Mouse (Mus musculus) intestine, embryonic 15.5 days (tissue): Measurements from ENCODE around the gene Gm37240. TPM values are rescaled to one million over a fixed set of nuclear protein-coding genes. Genes with fewer than 3 reads are reported as not detected.

ENCODE experiments used
- ATAC-seq: fragments of 200-750 bp; cut with Nextera tagmentation; 2 replicates; pipeline ENCODE4 v1.8.0; 2017; ENCODE audit warnings: moderate TSS enrichment, moderate library complexity
- H3K27ac ChIP-seq: fragments of 300-500 bp; sonication (generic); 2 replicates; pipeline ENCODE4 v1.5.1; 2015; ENCODE audit warnings: mild to moderate bottlenecking, inconsistent platforms
- H3K27me3 ChIP-seq: fragments of 300-500 bp; sonication (generic); replicated peaks from 2 replicates; pipeline ENCODE4 v1.6.1; 2015; ENCODE audit warnings: inconsistent platforms
- H3K36me3 ChIP-seq: fragments of 300-500 bp; sonication (generic); 2 replicates; pipeline ENCODE4 v1.6.1; 2015; ENCODE audit warnings: inconsistent platforms
- H3K4me1 ChIP-seq: fragments of 300-500 bp; sonication (generic); replicated peaks from 2 replicates; pipeline ENCODE4 v1.6.1; 2015; ENCODE audit warnings: inconsistent platforms
- H3K4me2 ChIP-seq: fragments of 300-500 bp; sonication (generic); replicated peaks from 2 replicates; pipeline ENCODE4 v1.6.1; 2015; ENCODE audit warnings: mild to moderate bottlenecking, inconsistent platforms
- H3K4me3 ChIP-seq: fragments of 300-500 bp; sonication (generic); replicated peaks from 2 replicates; pipeline ENCODE4 v1.5.1; 2015; ENCODE audit warnings: inconsistent platforms
- H3K9ac ChIP-seq: fragments of 300-500 bp; sonication (generic); 2 replicates; pipeline ENCODE4 v1.6.1; 2015; ENCODE audit warnings: inconsistent platforms
- H3K9me3 ChIP-seq: fragments of 300-500 bp; sonication (generic); 2 replicates; pipeline ENCODE4 v1.6.1; 2016; ENCODE audit warnings: inconsistent platforms
- WGBS: fragments of 180-500 bp; shearing (Covaris S2); methylation state at CpG from one replicate; pipeline ENCODE4 v1.1.7; 2015; 5-methylcytosine and 5-hydroxymethylcytosine counted together
- polyA plus RNA-seq: library from polyadenylated mRNA; unstranded; fragments of >200 nt; fragmentation: Nextera tagmentation; extraction: Ambion mirVana; gene quantifications from 2 replicates; pipeline ENCODE4 v1.2.1, GENCODE M21; 2015

Gene Gm37240
- polyA plus RNA-seq, 1 experiment from 2014 or later, result 6.5 TPM

GRCm38 (mm10) chr3:84775577-84775976, 1111.7 kb downstream of the Gm37240 start:
- Histone ChIP-seq H3K4me2 (no peak overlapping the region), H3K9me3 (no peaks in the 10 kb centered on the region), H3K27me3 (no peaks in the 10 kb centered on the region), H3K4me3 (no peak overlapping the region), H3K4me1 (no peaks in the 10 kb centered on the region), H3K36me3 (no peaks in the 10 kb centered on the region), H3K9ac (no peak overlapping the region), H3K27ac (no peak overlapping the region)
- WGBS, result 62% methylated on average over 4 of the region's 4 CpGs
- no peak for ATAC-seq

- H3K4me2 ChIP-seq, result no peak overlapping the region
- no peaks in the 10 kb centered on the region for H3K27me3 ChIP-seq
- no peaks in the 10 kb centered on the region for H3K4me1 ChIP-seq
- ATAC-seq, result peak; percentile 51; the same call in 1 of the 2 replicates
- 68% methylated on average over 6 of the region's 6 CpGs for WGBS
- no peaks in the 10 kb centered on the region for H3K9me3 ChIP-seq
- no peak overlapping the region for H3K4me3 ChIP-seq
- no peak overlapping the region for H3K9ac ChIP-seq
- no peaks in the 10 kb centered on the region for H3K36me3 ChIP-seq
- H3K27ac ChIP-seq, result no peak overlapping the region
Observed at GRCm38 (mm10) chr3:84775067-84775423, 1112.3 kb downstream of the Gm37240 start.

- H3K36me3 ChIP-seq, result no peaks in the 10 kb centered on the region
- H3K27me3 ChIP-seq, result no peaks in the 10 kb centered on the region
- no peaks in the 10 kb centered on the region for H3K4me1 ChIP-seq
- no peak overlapping the region for H3K4me3 ChIP-seq
- no peaks in the 10 kb centered on the region for H3K9me3 ChIP-seq
- H3K4me2 ChIP-seq, result no peak overlapping the region
- WGBS, result 38% methylated on average over 8 of the region's 8 CpGs
- no peak overlapping the region for H3K27ac ChIP-seq
- peak; percentile 68 for ATAC-seq
- no peak overlapping the region for H3K9ac ChIP-seq
Observed at GRCm38 (mm10) chr3:84774246-84775066, 1112.9 kb downstream of the Gm37240 start.

GRCm38 (mm10) chr3:84771980-84772379, 1115.3 kb downstream of the Gm37240 start:
- no peaks in the 10 kb centered on the region for H3K27me3 ChIP-seq
- H3K9ac ChIP-seq, result no peak overlapping the region
- H3K4me1 ChIP-seq, result no peaks in the 10 kb centered on the region
- no peak overlapping the region for H3K4me3 ChIP-seq
- ATAC-seq, result peak; percentile 50; the same call in 1 of the 2 replicates
- no peaks in the 10 kb centered on the region for H3K36me3 ChIP-seq
- WGBS, result 47% methylated on average over 2 of the region's 2 CpGs
- H3K9me3 ChIP-seq, result no peaks in the 10 kb centered on the region
- H3K4me2 ChIP-seq, result no peak overlapping the region
- no peak overlapping the region for H3K27ac ChIP-seq

GRCm38 (mm10) chr3:84770518-84770917, 1116.8 kb downstream of the Gm37240 start:
- no peaks in the 10 kb centered on the region for H3K9me3 ChIP-seq
- no peak overlapping the region for H3K9ac ChIP-seq
- H3K27ac ChIP-seq, result no peak overlapping the region
- ATAC-seq, result no peak
- H3K4me1 ChIP-seq, result no peaks in the 10 kb centered on the region
- no peak overlapping the region for H3K4me2 ChIP-seq
- 79% methylated on average over 6 of the region's 6 CpGs for WGBS
- H3K27me3 ChIP-seq, result no peaks in the 10 kb centered on the region
- no peaks in the 10 kb centered on the region for H3K36me3 ChIP-seq
- no peak overlapping the region for H3K4me3 ChIP-seq

GRCm38 (mm10) chr3:84769411-84769810, 1117.9 kb downstream of the Gm37240 start:
- Histone ChIP-seq H3K27me3 (no peaks in the 10 kb centered on the region), H3K36me3 (no peaks in the 10 kb centered on the region), H3K4me2 (no peak overlapping the region), H3K9ac (no peak overlapping the region), H3K27ac (no peak overlapping the region), H3K4me1 (no peaks in the 10 kb centered on the region), H3K4me3 (no peak overlapping the region), H3K9me3 (no peaks in the 10 kb centered on the region)
- WGBS, result 82% methylated on average over 6 of the region's 6 CpGs
- ATAC-seq, result no peak

- Histone ChIP-seq H3K4me3 (no peak overlapping the region), H3K4me1 (no peaks in the 10 kb centered on the region), H3K9me3 (no peaks in the 10 kb centered on the region), H3K27me3 (no peaks in the 10 kb centered on the region), H3K4me2 (no peak overlapping the region), H3K36me3 (no peaks in the 10 kb centered on the region), H3K9ac (no peak overlapping the region), H3K27ac (no peak overlapping the region)
- 89% methylated on average over 4 of the region's 4 CpGs for WGBS
- ATAC-seq, result no peak
Observed at GRCm38 (mm10) chr3:84768940-84769339, 1118.4 kb downstream of the Gm37240 start.

GRCm38 (mm10) chr3:84753816-84754215, 1133.5 kb downstream of the Gm37240 start:
- no peak for ATAC-seq
- no peak overlapping the region for H3K27ac ChIP-seq
- 93% methylated on average over 2 of the region's 2 CpGs for WGBS
- no peaks in the 10 kb centered on the region for H3K36me3 ChIP-seq
- no peak overlapping the region for H3K9ac ChIP-seq
- H3K27me3 ChIP-seq, result no peaks in the 10 kb centered on the region
- no peak overlapping the region for H3K4me3 ChIP-seq
- H3K4me1 ChIP-seq, result no peaks in the 10 kb centered on the region
- H3K4me2 ChIP-seq, result no peak overlapping the region
- no peaks in the 10 kb centered on the region for H3K9me3 ChIP-seq

GRCm38 (mm10) chr3:84749222-84749621, 1138.1 kb downstream of the Gm37240 start:
- no peak overlapping the region for H3K4me2 ChIP-seq
- H3K27me3 ChIP-seq, result no peaks in the 10 kb centered on the region
- no peak overlapping the region for H3K4me3 ChIP-seq
- 59% methylated on average over 5 of the region's 5 CpGs for WGBS
- H3K9ac ChIP-seq, result no peak overlapping the region
- no peaks in the 10 kb centered on the region for H3K36me3 ChIP-seq
- no peak overlapping the region for H3K27ac ChIP-seq
- peaks cover 14% of the 10 kb centered on the region; the same call in 1 of the 2 replicates for H3K4me1 ChIP-seq
- no peaks in the 10 kb centered on the region for H3K9me3 ChIP-seq
- no peak for ATAC-seq

- no peaks in the 10 kb centered on the region for H3K9me3 ChIP-seq
- 72% methylated on average over 5 of the region's 5 CpGs for WGBS
- peaks cover 14% of the 10 kb centered on the region; the same call in 1 of the 2 replicates for H3K4me1 ChIP-seq
- no peaks in the 10 kb centered on the region for H3K27me3 ChIP-seq
- H3K9ac ChIP-seq, result no peak overlapping the region
- H3K36me3 ChIP-seq, result no peaks in the 10 kb centered on the region
- H3K4me2 ChIP-seq, result no peak overlapping the region
- H3K4me3 ChIP-seq, result no peak overlapping the region
- no peak overlapping the region for H3K27ac ChIP-seq
- 0 out of 2 replicates have a peak, but pooled peaks have one; percentile 13 for ATAC-seq
Observed at GRCm38 (mm10) chr3:84748139-84748538, 1139.2 kb downstream of the Gm37240 start.

GRCm38 (mm10) chr3:84745537-84746189, 1141.7 kb downstream of the Gm37240 start:
- H3K27ac ChIP-seq, result peak overlapping the region; percentile 61

GRCm38 (mm10) chr3:84744707-84745106, 1142.6 kb downstream of the Gm37240 start:
- Histone ChIP-seq H3K36me3 (no peaks in the 10 kb centered on the region), H3K27me3 (no peaks in the 10 kb centered on the region), H3K9me3 (no peaks in the 10 kb centered on the region), H3K4me2 (no peak overlapping the region), H3K4me1 (peaks cover 14% of the 10 kb centered on the region; the same call in 1 of the 2 replicates), H3K4me3 (no peak overlapping the region), H3K27ac (peak overlapping the region; percentile 61; the same call in 1 of the 2 replicates), H3K9ac (no peak overlapping the region)
- ATAC-seq, result 0 out of 2 replicates have a peak, but pooled peaks have one; percentile 39
- 53% methylated on average over 13 of the region's 13 CpGs for WGBS

More at GRCm38 (mm10) chr3:84745537-84746189, 1141.7 kb downstream of the Gm37240 start:
- Histone ChIP-seq H3K4me1 (peaks cover 14% of the 10 kb centered on the region; the same call in 1 of the 2 replicates), H3K27me3 (no peaks in the 10 kb centered on the region), H3K4me2 (peak overlapping the region; percentile 36), H3K9me3 (no peaks in the 10 kb centered on the region), H3K9ac (no peak overlapping the region), H3K4me3 (no peak overlapping the region), H3K36me3 (no peaks in the 10 kb centered on the region)
- WGBS, result 16% methylated on average over 18 of the region's 18 CpGs
- ATAC-seq, result peak; percentile 81
